Comparison of ENCODE assay signal across 8 mouse cellular contexts in genomic region chr2:173186047-173186943, GRCm38 (mm10). TPM values are rescaled to one million over a fixed set of nuclear protein-coding genes. Genes with fewer than 3 reads are reported as not detected.
DNase-seq lines count a peak whose midpoint lies in the region; ATAC-seq lines count a peak whose summit lies in the region.

No protein-coding gene starts in this region.

- ATAC-seq in forebrain, embryonic 15.5 days (replicated peaks) = peak; percentile 76
- peak; percentile 63; the same call in 1 of the 2 replicates for ATAC-seq in neural tube, embryonic 15.5 days (ENCODE audit: low FRiP score)

- H3K27ac ChIP-seq in forebrain, embryonic 15.5 days (replicated peaks) = no peak overlapping the region
- no peak overlapping the region for H3K27ac ChIP-seq in neural tube, embryonic 15.5 days (replicated peaks)

- H3K9me3 ChIP-seq in forebrain, embryonic 15.5 days = no peaks in the 10 kb centered on the region
- H3K9me3 ChIP-seq in neural tube, embryonic 15.5 days (replicated peaks) = no peaks in the 10 kb centered on the region

- H3K36me3 ChIP-seq in forebrain, embryonic 15.5 days = no peaks in the 10 kb centered on the region
- no peaks in the 10 kb centered on the region for H3K36me3 ChIP-seq in neural tube, embryonic 15.5 days

- intact Hi-C loops in heart, postnatal 25 days (cut with DNase I) = loop anchor here (1.0 to 10.0 kb wide), 7 partner anchors 41 to 1719 kb away; partner anchors contain the start of genes Gnas and Rae1

- no peak overlapping the region for H3K9ac ChIP-seq in forebrain, embryonic 15.5 days (replicated peaks)
- H3K9ac ChIP-seq in neural tube, embryonic 15.5 days (replicated peaks) = no peak overlapping the region

- 0 out of 2 replicates have a peak overlapping the region, but pooled peaks have one; percentile 9 for H3K4me2 ChIP-seq in forebrain, embryonic 15.5 days (replicated peaks)
- peak overlapping the region; percentile 27; the same call in 1 of the 2 replicates for H3K4me2 ChIP-seq in neural tube, embryonic 15.5 days

- H3K4me3 ChIP-seq in forebrain, embryonic 15.5 days = no peak overlapping the region
- no peak overlapping the region for H3K4me3 ChIP-seq in neural tube, embryonic 15.5 days (replicated peaks)

- H3K27me3 ChIP-seq in forebrain, embryonic 15.5 days = no peaks in the 10 kb centered on the region
- H3K27me3 ChIP-seq in neural tube, embryonic 15.5 days (replicated peaks) = peaks cover 16% of the 10 kb centered on the region

- WGBS in forebrain, embryonic 15.5 days = 30% methylated on average over 26 of the region's 26 CpGs
- 32% methylated on average over 26 of the region's 26 CpGs for WGBS in neural tube, embryonic 15.5 days

- H3K4me1 ChIP-seq in forebrain, embryonic 15.5 days = no peaks in the 10 kb centered on the region
- H3K4me1 ChIP-seq in neural tube, embryonic 15.5 days = 0 out of 2 replicates have a peak, but pooled peaks cover 3% of the 10 kb centered on the region

- peak; percentile 68 for DNase-seq in ES-CJ7 (ENCODE audit: low read depth, low spot score)
- peak; percentile 25 for DNase-seq in cerebellum, adult 11-12 months
- peak; percentile 53 for DNase-seq in heart, postnatal 25 days (ENCODE audit: low spot score)
- peak; percentile 95 for DNase-seq in kidney, postnatal 4 days
- DNase-seq in lung, adult 18-20 months = peak; percentile 64 to 78
- peak; percentile 97 for DNase-seq in testis, postnatal 10 days (ENCODE audit: low spot score)

RNA-seq across cellular contexts. Expression of gene Zbp1, which starts 32.4 kb away (rescaled TPM):
- 0.11 and 0.23 TPM in 2 replicates for polyA plus RNA-seq in forebrain, embryonic 15.5 days (2015; fragmentation: Nextera tagmentation; extraction: Ambion mirVana)
- 1 to 10 TPM in 1 of 2 experiments, under 1 TPM in 1; 0.26 to 1.5 TPM for total RNA-seq in heart, postnatal 25 days (2021)
- polyA plus RNA-seq in neural tube, embryonic 15.5 days (2015; fragmentation: Nextera tagmentation; extraction: Ambion mirVana) = 0.08 and 3.6 TPM in 2 replicates

RNA-seq across cellular contexts. Expression of gene Pck1, which starts 33.4 kb away (rescaled TPM):
- polyA plus RNA-seq in forebrain, embryonic 15.5 days (2015; fragmentation: Nextera tagmentation; extraction: Ambion mirVana) = not detected in 2 replicates
- 10 to 100 TPM; 10.1 to 16.0 TPM for total RNA-seq in heart, postnatal 25 days (2021)
- polyA plus RNA-seq in neural tube, embryonic 15.5 days (2015; fragmentation: Nextera tagmentation; extraction: Ambion mirVana) = 0.34 TPM in 1 of 2 replicates, not detected in the other

Comparison
In these comparisons a context has a peak if more than half of its experiments do, and no peak if none do; other contexts are left out.
1. DNase-seq: peak in every context shown above with its lines; median percentile 97 in testis, postnatal 10 days; 95 in kidney, postnatal 4 days; 71 in lung, adult 18-20 months; 68 in ES-CJ7; 53 in heart, postnatal 25 days; 25 in cerebellum, adult 11-12 months.